Mouse (Mus musculus): ENCODE measurements at regions not wholly inside any gene's neighbourhood (a gene's known extent, or its start where the extent isn't known, plus 50 kb on each side); places are given as distances from the start of the nearest gene placed in this dataset.

DNA sequence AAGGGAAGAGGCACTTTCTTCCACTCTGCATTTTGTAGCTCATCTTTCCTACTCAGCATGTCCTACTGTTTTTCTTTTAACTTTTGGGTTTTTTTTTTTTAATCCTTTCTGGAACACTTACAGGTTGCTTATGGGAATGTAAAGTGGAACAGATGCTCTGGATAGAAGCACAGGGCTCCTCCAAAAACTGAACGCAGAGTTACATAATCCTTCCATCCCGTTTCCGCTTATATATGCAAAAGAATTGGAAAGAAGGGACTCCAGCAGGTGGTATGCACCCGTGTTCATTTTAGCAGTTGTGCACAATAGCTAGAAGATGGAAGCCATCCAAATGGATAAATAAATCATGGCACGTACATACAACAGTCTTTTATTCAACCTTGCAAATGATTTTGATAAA, 127.0 kb upstream of the Zbtb20 start:
- no peaks in the 10 kb centered on the region for H3K27me3 ChIP-seq (ENCODE audit: control insufficient read depth, insufficient read depth, low read length)
- no peak for TF ChIP-seq POLR2A (IDR thresholded peaks at IDR 0.05; ENCODE audit: borderline replicate concordance, extremely low read depth, insufficient read depth, insufficient read length)
- H3K4me3 ChIP-seq (replicated peaks; ENCODE audit: low read length): no peak overlapping the region
- no peak overlapping the region for H3K4me2 ChIP-seq (replicated peaks; ENCODE audit: low read depth, low read length, severe bottlenecking)
- no peaks in the 10 kb centered on the region for H3K9me3 ChIP-seq (ENCODE audit: control insufficient read depth, low read length)
- 83% methylated on average over 5 of the region's 5 CpGs for WGBS
- no peaks in the 10 kb centered on the region for H3K36me3 ChIP-seq (ENCODE audit: control insufficient read depth, insufficient read depth, low read length)
- ATAC-seq (ENCODE audit: low FRiP score, low read depth) (no peak), DNase-seq (ENCODE audit: low spot score) (no peak)
- no peak overlapping the region for H3K27ac ChIP-seq (replicated peaks; ENCODE audit: low read depth, low read length)
- no peak overlapping the region for H3K9ac ChIP-seq (ENCODE audit: low read depth, low read length, severe bottlenecking)
- peaks cover 3% of the 10 kb centered on the region; the same call in 1 of the 2 replicates for H3K4me1 ChIP-seq (ENCODE audit: control insufficient read depth, insufficient read depth, low read length)

- WGBS: 42% methylated on average over 11 of the region's 11 CpGs
- peaks cover 3% of the 10 kb centered on the region; the same call in 1 of the 2 replicates for H3K4me1 ChIP-seq (ENCODE audit: control insufficient read depth, insufficient read depth, low read length)
- no peaks in the 10 kb centered on the region for H3K36me3 ChIP-seq (ENCODE audit: control insufficient read depth, insufficient read depth, low read length)
- no peak overlapping the region for H3K9ac ChIP-seq (ENCODE audit: low read depth, low read length, severe bottlenecking)
- no peaks in the 10 kb centered on the region for H3K9me3 ChIP-seq (ENCODE audit: control insufficient read depth, low read length)
- no peak overlapping the region for H3K27ac ChIP-seq (replicated peaks; ENCODE audit: low read depth, low read length)
- DNase-seq (ENCODE audit: low spot score): no peak
- no peak overlapping the region for H3K4me2 ChIP-seq (replicated peaks; ENCODE audit: low read depth, low read length, severe bottlenecking)
- TF ChIP-seq POLR2A (IDR thresholded peaks at IDR 0.05; ENCODE audit: borderline replicate concordance, extremely low read depth, insufficient read depth, insufficient read length): no peak
- H3K4me3 ChIP-seq (replicated peaks; ENCODE audit: low read length): no peak overlapping the region
- ATAC-seq (ENCODE audit: low FRiP score, low read depth): no peak; the same call in 1 of the 2 replicates
- H3K27me3 ChIP-seq (ENCODE audit: control insufficient read depth, insufficient read depth, low read length): no peaks in the 10 kb centered on the region
Measured at GRCm38 (mm10) chr16:42745943-42746675, 129.6 kb upstream of the Zbtb20 start.

- no peaks in the 10 kb centered on the region for H3K27me3 ChIP-seq (ENCODE audit: control insufficient read depth, insufficient read depth, low read length)
Measured at GRCm38 (mm10) chr16:42743538-42743937, 132.1 kb upstream of the Zbtb20 start.

DNA sequence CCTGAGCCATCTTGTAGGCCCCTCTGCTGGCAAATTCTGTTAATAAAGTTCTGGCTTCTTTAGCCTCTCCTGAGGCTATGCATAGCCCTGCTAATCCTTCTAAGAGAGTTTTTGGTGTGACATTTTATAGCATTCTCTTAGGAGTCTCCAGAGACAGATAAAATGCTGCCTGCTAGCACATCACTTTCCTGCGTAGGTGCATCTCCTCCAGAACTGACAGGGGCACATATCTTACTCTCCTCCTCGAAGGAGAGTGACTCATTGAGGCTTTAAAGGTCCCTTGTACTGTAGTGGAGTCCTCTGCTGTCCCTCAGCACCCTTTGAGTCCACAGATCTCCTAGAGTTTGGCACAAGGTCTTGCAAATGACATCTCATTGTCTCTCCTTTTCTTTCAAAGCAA, 132.6 kb upstream of the Zbtb20 start:
- no peaks in the 10 kb centered on the region for H3K9me3 ChIP-seq (ENCODE audit: control insufficient read depth, low read length)
- H3K4me2 ChIP-seq (replicated peaks; ENCODE audit: low read depth, low read length, severe bottlenecking): no peak overlapping the region
- H3K27ac ChIP-seq (replicated peaks; ENCODE audit: low read depth, low read length): no peak overlapping the region
- H3K4me1 ChIP-seq (ENCODE audit: control insufficient read depth, insufficient read depth, low read length): peaks cover 3% of the 10 kb centered on the region; the same call in 1 of the 2 replicates
- H3K4me3 ChIP-seq (replicated peaks; ENCODE audit: low read length): no peak overlapping the region
- H3K27me3 ChIP-seq (ENCODE audit: control insufficient read depth, insufficient read depth, low read length): no peaks in the 10 kb centered on the region
- 69% methylated on average over 2 of the region's 2 CpGs for WGBS
- no peak overlapping the region for H3K9ac ChIP-seq (ENCODE audit: low read depth, low read length, severe bottlenecking)
- TF ChIP-seq POLR2A (IDR thresholded peaks at IDR 0.05; ENCODE audit: borderline replicate concordance, extremely low read depth, insufficient read depth, insufficient read length): no peak
- H3K36me3 ChIP-seq (ENCODE audit: control insufficient read depth, insufficient read depth, low read length): no peaks in the 10 kb centered on the region
- ATAC-seq (ENCODE audit: low FRiP score, low read depth): no peak
- DNase-seq (ENCODE audit: low spot score): no peak

More at GRCm38 (mm10) chr16:42743538-42743937, 132.1 kb upstream of the Zbtb20 start:
- H3K4me2 ChIP-seq (replicated peaks; ENCODE audit: low read depth, low read length, severe bottlenecking): no peak overlapping the region
- DNase-seq (ENCODE audit: low spot score) (no peak), ATAC-seq (ENCODE audit: low FRiP score, low read depth) (no peak)
- no peaks in the 10 kb centered on the region for H3K9me3 ChIP-seq (ENCODE audit: control insufficient read depth, low read length)
- H3K4me1 ChIP-seq (ENCODE audit: control insufficient read depth, insufficient read depth, low read length): peaks cover 3% of the 10 kb centered on the region; the same call in 1 of the 2 replicates
- no peak overlapping the region for H3K4me3 ChIP-seq (replicated peaks; ENCODE audit: low read length)
- H3K9ac ChIP-seq (ENCODE audit: low read depth, low read length, severe bottlenecking): no peak overlapping the region
- TF ChIP-seq POLR2A (IDR thresholded peaks at IDR 0.05; ENCODE audit: borderline replicate concordance, extremely low read depth, insufficient read depth, insufficient read length): no peak
- WGBS: 97% methylated on average over 1 of the region's 1 CpGs
- H3K27ac ChIP-seq (replicated peaks; ENCODE audit: low read depth, low read length): no peak overlapping the region
- no peaks in the 10 kb centered on the region for H3K36me3 ChIP-seq (ENCODE audit: control insufficient read depth, insufficient read depth, low read length)

DNA sequence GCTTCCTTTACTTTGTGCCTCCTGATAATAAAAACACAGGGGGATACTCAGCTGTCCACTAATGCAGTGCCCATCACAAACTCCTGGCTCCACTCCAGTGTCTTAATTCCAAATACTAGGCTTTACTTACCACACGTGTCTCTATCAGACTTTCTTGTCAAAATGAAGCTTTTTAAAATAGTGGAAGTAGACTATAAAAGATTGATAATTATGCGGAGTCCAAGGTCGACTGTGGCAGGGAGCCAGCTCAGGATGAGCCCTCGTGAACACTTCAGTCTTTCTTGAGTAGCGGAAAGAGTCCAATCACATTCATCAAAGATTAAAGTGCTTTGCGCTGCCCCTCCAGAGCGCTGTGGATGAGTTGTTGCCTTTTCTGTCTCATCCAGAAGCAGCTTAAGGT, 147.9 kb upstream of the Zbtb20 start:
- no peak for ATAC-seq (ENCODE audit: low FRiP score, low read depth)
- H3K4me2 ChIP-seq (replicated peaks; ENCODE audit: low read depth, low read length, severe bottlenecking): no peak overlapping the region
- WGBS: 84% methylated on average over 7 of the region's 7 CpGs

More for the DNA sequence above, 147.9 kb upstream of the Zbtb20 start:
- Histone ChIP-seq H3K27ac (replicated peaks; ENCODE audit: low read depth, low read length) (no peak overlapping the region), H3K36me3 (ENCODE audit: control insufficient read depth, insufficient read depth, low read length) (no peaks in the 10 kb centered on the region), H3K27me3 (ENCODE audit: control insufficient read depth, insufficient read depth, low read length) (no peaks in the 10 kb centered on the region), H3K4me1 (ENCODE audit: control insufficient read depth, insufficient read depth, low read length) (no peaks in the 10 kb centered on the region), H3K9me3 (ENCODE audit: control insufficient read depth, low read length) (no peaks in the 10 kb centered on the region), H3K4me3 (replicated peaks; ENCODE audit: low read length) (no peak overlapping the region), H3K9ac (ENCODE audit: low read depth, low read length, severe bottlenecking) (no peak overlapping the region)
- no peak for TF ChIP-seq POLR2A (IDR thresholded peaks at IDR 0.05; ENCODE audit: borderline replicate concordance, extremely low read depth, insufficient read depth, insufficient read length)
- DNase-seq (ENCODE audit: low spot score): no peak
